Mouse (Mus musculus) common myeloid progenitor, adult 5-6 weeks (primary cell): ENCODE results near the gene Hsf2bp. TPM values are rescaled to one million over a fixed set of nuclear protein-coding genes. Genes with fewer than 3 reads are reported as not detected.

ENCODE experiments used
- ATAC-seq: replicated peaks from 2 replicates; pipeline ENCODE4 v1.8.0; 2016; ENCODE audit warnings: low read depth, mild to moderate bottlenecking, moderate TSS enrichment, inconsistent platforms; ENCODE audit not compliant: poor library complexity, severe bottlenecking
- total RNA-seq: library from RNA; stranded (forward); fragments of 200-1000, 187-1606 nt; gene quantifications from 2 replicates; pipeline ENCODE4 v1.2.3, GENCODE M21; 2017

The Hsf2bp gene
- total RNA-seq, 1 experiment from 2014 or later: not detected

- no peak for ATAC-seq
These were observed 42.8 kb downstream of the Hsf2bp start for GRCm38 (mm10) chr17:31993354-31993753.

- ATAC-seq: no peak
These were observed 44.1 kb downstream of the Hsf2bp start for GRCm38 (mm10) chr17:31992004-31992403.

GRCm38 (mm10) chr17:31989035-31989434 lies 47.1 kb downstream of the Hsf2bp start:
- no peak for ATAC-seq

GRCm38 (mm10) chr17:31986915-31987314 lies 49.2 kb downstream of the Hsf2bp start:
- ATAC-seq: no peak

GRCm38 (mm10) chr17:31983491-31983890 lies 52.7 kb downstream of the Hsf2bp start:
- no peak for ATAC-seq

GRCm38 (mm10) chr17:31982326-31983190 lies 53.6 kb downstream of the Hsf2bp start:
- no peak for ATAC-seq

- ATAC-seq: no peak
These were observed 56.3 kb downstream of the Hsf2bp start for GRCm38 (mm10) chr17:31979888-31980287.

GRCm38 (mm10) chr17:31977131-31977530 lies 59.0 kb downstream of the Hsf2bp start:
- ATAC-seq: no peak

GRCm38 (mm10) chr17:31976501-31976900 lies 59.6 kb downstream of the Hsf2bp start:
- ATAC-seq: no peak

GRCm38 (mm10) chr17:31974694-31975093 lies 61.5 kb downstream of the Hsf2bp start:
- ATAC-seq: no peak

- ATAC-seq: no peak
These were observed 62.4 kb downstream of the Hsf2bp start for GRCm38 (mm10) chr17:31973664-31974230.

- no peak for ATAC-seq
These were observed 65.3 kb downstream of the Hsf2bp start for GRCm38 (mm10) chr17:31970890-31971289.

- peak; percentile 51; the same call in 1 of the 2 replicates for ATAC-seq
These were observed 67.3 kb downstream of the Hsf2bp start for GRCm38 (mm10) chr17:31968801-31969200.

- ATAC-seq: peak; percentile 78
These were observed 68.8 kb downstream of the Hsf2bp start for GRCm38 (mm10) chr17:31967311-31967710.

GRCm38 (mm10) chr17:31966566-31966965 lies 69.6 kb downstream of the Hsf2bp start:
- ATAC-seq: no peak

- ATAC-seq: no peak
These were observed 70.5 kb downstream of the Hsf2bp start for GRCm38 (mm10) chr17:31965623-31966022.

- no peak for ATAC-seq
These were observed 73.2 kb downstream of the Hsf2bp start for GRCm38 (mm10) chr17:31962930-31963329.

GRCm38 (mm10) chr17:31962281-31962680 lies 73.9 kb downstream of the Hsf2bp start:
- ATAC-seq: no peak

- ATAC-seq: no peak
These were observed 81.5 kb downstream of the Hsf2bp start for GRCm38 (mm10) chr17:31954551-31955140.

GRCm38 (mm10) chr17:31949076-31949475 lies 87.1 kb downstream of the Hsf2bp start:
- no peak for ATAC-seq

GRCm38 (mm10) chr17:31946436-31946835 lies 89.7 kb downstream of the Hsf2bp start:
- no peak for ATAC-seq
